Mouse (Mus musculus) G1E (cell line): Measurements from ENCODE around the gene Cpsf7. TPM values are rescaled to one million over a fixed set of nuclear protein-coding genes. Genes with fewer than 3 reads are reported as not detected.
A peak's percentile ranks its signal among the peaks of the same experiment; 100 is the strongest.

Experiments used
- ATAC-seq: 2 replicates; pipeline ENCODE4 v1.8.0; 2016; ENCODE audit warnings: mild to moderate bottlenecking; ENCODE audit not compliant: insufficient number of reproducible peaks, poor library complexity, low FRiP score, severe bottlenecking; ENCODE audit errors: extremely low read depth
- DNase-seq: peaks from one replicate; pipeline ENCODE4 v3.0.0; 2012; ENCODE audit warnings: low spot score
- H3K27me3 ChIP-seq: 2 replicates; pipeline ENCODE4 v1.6.1; 2012; ENCODE audit warnings: mild to moderate bottlenecking, low read length, inconsistent platforms; ENCODE audit not compliant: insufficient read depth
- H3K36me3 ChIP-seq: replicated peaks from 2 replicates; pipeline ENCODE3; 2012; ENCODE audit warnings: mild to moderate bottlenecking, inconsistent platforms
- H3K4me1 ChIP-seq: 2 replicates; pipeline ENCODE4 v1.6.1; 2012; ENCODE audit warnings: low read depth, low read length, inconsistent platforms, mixed read lengths; ENCODE audit not compliant: insufficient read depth
- H3K4me3 ChIP-seq: 2 replicates; pipeline ENCODE4 v1.5.1; 2012; ENCODE audit warnings: low read depth, mild to moderate bottlenecking, inconsistent platforms, low read length, moderate library complexity, mixed read lengths
- H3K9me3 ChIP-seq: replicated peaks from 2 replicates; pipeline ENCODE4 v1.6.1; 2012; ENCODE audit warnings: inconsistent platforms
- CTCF ChIP-seq: IDR thresholded peaks from 2 replicates; pipeline ENCODE4 v1.5.1; 2012; ENCODE audit warnings: low read depth, low read length, inconsistent platforms, mixed read lengths
- GATA1 ChIP-seq: IDR thresholded peaks from 2 replicates; pipeline ENCODE4 v1.6.1; 2012; ENCODE audit warnings: borderline replicate concordance, low read length, inconsistent platforms, mixed read lengths
- GATA2 ChIP-seq: IDR thresholded peaks from 2 replicates; pipeline ENCODE4 v1.6.1; 2012; ENCODE audit warnings: low read depth, low read length, inconsistent platforms, borderline replicate concordance
- POLR2AphosphoS5 ChIP-seq: IDR thresholded peaks from 2 replicates; pipeline ENCODE4 v1.6.1; 2012; ENCODE audit warnings: low read depth, low read length, inconsistent platforms; ENCODE audit not compliant: insufficient replicate concordance
- TAL1 ChIP-seq: conservative IDR thresholded peaks from 2 replicates; pipeline ENCODE4 v1.6.1; 2012; ENCODE audit warnings: low read depth, low read length, inconsistent platforms, mixed read lengths
- polyA plus RNA-seq: library from polyadenylated mRNA; stranded (reverse); fragments of >175 nt; gene quantifications from 2 replicates; pipeline ENCODE4 v1.2.3, GENCODE M21; 2012
- total RNA-seq, 2 experiments: library from RNA; stranded (forward) in 1 of 2; stranded (reverse) in 1 of 2; fragments of 200-1000 nt in 1 of 2; fragments of >200 nt in 1 of 2; fragmentation: Nextera tagmentation in 1 of 2; gene quantifications; 2 replicates each; pipeline ENCODE4 v1.2.3; 2014 to 2017

Cpsf7 gene
- total and polyA plus RNA-seq, 3 experiments = 48.5 to 119 (median 69.0) TPM

GRCm38 (mm10) chr19:10523483-10524080 is 1.5 kb upstream of the Cpsf7 start:
- Histone ChIP-seq H3K4me1 (peaks cover 64% of the 10 kb centered on the region), H3K9me3 (no peaks in the 10 kb centered on the region), H3K27me3 (no peaks in the 10 kb centered on the region), H3K36me3 (peaks cover 33% of the 10 kb centered on the region), H3K4me3 (peak overlapping the region; percentile 96)
- DNase-seq (peak; percentile 42), ATAC-seq (peak; percentile 70)
- TF ChIP-seq TAL1 = peak; percentile 73
- no peak for TF ChIP-seq GATA2

GRCm38 (mm10) chr19:10524784-10525105 is 321 bp upstream of the Cpsf7 start:
- no peaks in the 10 kb centered on the region for H3K9me3 ChIP-seq
- TF ChIP-seq GATA1 (no peak), POLR2AphosphoS5 (no peak), TAL1 (no peak), CTCF (no peak), GATA2 (no peak)
- H3K27me3 ChIP-seq = no peaks in the 10 kb centered on the region
- DNase-seq (peak; percentile 8), ATAC-seq (no peak)
- H3K36me3 ChIP-seq = peaks cover 39% of the 10 kb centered on the region
- peaks cover 58% of the 10 kb centered on the region for H3K4me1 ChIP-seq
- peak overlapping the region; percentile 96 for H3K4me3 ChIP-seq

GRCm38 (mm10) chr19:10525910-10526309 is 844 bp downstream of the Cpsf7 start, which contains the start of gene Sdhaf2:
Gene Sdhaf2, minus strand, starts transcription at chr19:10526142.
- peaks cover 49% of the 10 kb centered on the region for H3K36me3 ChIP-seq

GRCm38 (mm10) chr19:10530082-10530481 is 5.0 kb downstream of the Cpsf7 start:
- TF ChIP-seq TAL1 (no peak), GATA1 (no peak), CTCF (no peak), GATA2 (no peak), POLR2AphosphoS5 (no peak)
- Histone ChIP-seq H3K36me3 (peaks cover 74% of the 10 kb centered on the region), H3K4me1 (peaks cover 27% of the 10 kb centered on the region), H3K9me3 (no peaks in the 10 kb centered on the region), H3K4me3 (no peak overlapping the region), H3K27me3 (no peaks in the 10 kb centered on the region)
- DNase-seq = no peak
- no peak for ATAC-seq

More at GRCm38 (mm10) chr19:10525910-10526309, 844 bp downstream of the Cpsf7 start, which contains the start of gene Sdhaf2:
- DNase-seq = peak; percentile 6
- Histone ChIP-seq H3K4me3 (peak within 1 kb of the TSS; percentile 96), H3K9me3 (no peaks in the 10 kb centered on the region), H3K4me1 (peaks cover 55% of the 10 kb centered on the region), H3K27me3 (no peaks in the 10 kb centered on the region)
- ATAC-seq = no peak
- TF ChIP-seq POLR2AphosphoS5 (no peak), CTCF (peak; percentile 28; the same call in 1 of the 2 replicates)

- Histone ChIP-seq H3K27me3 (no peaks in the 10 kb centered on the region), H3K36me3 (peaks cover 91% of the 10 kb centered on the region), H3K4me3 (no peak overlapping the region), H3K4me1 (peaks cover 2% of the 10 kb centered on the region; the same call in 1 of the 2 replicates), H3K9me3 (no peaks in the 10 kb centered on the region)
- no peak for DNase-seq
- ATAC-seq = no peak
- TF ChIP-seq POLR2AphosphoS5 (no peak), CTCF (no peak), GATA1 (no peak)
These were observed 14.4 kb downstream of the Cpsf7 start for GRCm38 (mm10) chr19:10539454-10539853.

GRCm38 (mm10) chr19:10555624-10556510 is 30.8 kb downstream of the Cpsf7 start, which contains the start of gene Tmem216:
Gene Tmem216, minus strand, starts transcription at chr19:10556238.
- Histone ChIP-seq H3K36me3 (peaks cover 33% of the 10 kb centered on the region), H3K4me3 (peak within 1 kb of the TSS; percentile 72), H3K27me3 (no peaks in the 10 kb centered on the region), H3K9me3 (no peaks in the 10 kb centered on the region), H3K4me1 (peaks cover 24% of the 10 kb centered on the region)
- DNase-seq (peak; percentile 77), ATAC-seq (peak; percentile 81)
- TF ChIP-seq CTCF = no peak
- no peak for TF ChIP-seq GATA1
- TF ChIP-seq TAL1 = no peak
- no peak for TF ChIP-seq GATA2
- TF ChIP-seq POLR2AphosphoS5 = no peak
